Mouse (Mus musculus) embryo, embryonic 11 days (tissue): ENCODE measurements around the gene Dusp10.

ENCODE experiments used
- DNase-seq: peaks from one replicate; pipeline ENCODE4 v3.0.0-alpha.2; 2015

The Dusp10 gene

DNA sequence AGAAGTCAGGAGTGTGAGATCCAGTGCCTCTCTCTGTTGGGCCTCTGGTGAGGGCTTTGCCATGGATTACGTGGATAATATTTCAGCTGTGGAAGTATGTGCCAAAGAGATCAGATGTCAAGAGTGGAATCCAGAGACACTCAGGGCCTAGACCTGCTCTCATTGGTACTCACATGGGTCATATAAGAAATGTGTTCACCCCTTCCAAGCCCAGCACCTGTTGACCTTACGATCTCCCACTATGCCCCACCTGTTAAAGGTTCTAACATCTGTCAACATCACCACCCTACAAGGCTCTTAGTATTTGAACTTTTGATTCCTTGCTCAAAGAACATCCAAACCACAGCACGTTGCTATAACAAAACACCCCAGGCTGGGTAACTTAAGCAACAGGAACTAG lies 46.7 kb downstream of the Dusp10 start:
- DNase-seq: no peak

DNA sequence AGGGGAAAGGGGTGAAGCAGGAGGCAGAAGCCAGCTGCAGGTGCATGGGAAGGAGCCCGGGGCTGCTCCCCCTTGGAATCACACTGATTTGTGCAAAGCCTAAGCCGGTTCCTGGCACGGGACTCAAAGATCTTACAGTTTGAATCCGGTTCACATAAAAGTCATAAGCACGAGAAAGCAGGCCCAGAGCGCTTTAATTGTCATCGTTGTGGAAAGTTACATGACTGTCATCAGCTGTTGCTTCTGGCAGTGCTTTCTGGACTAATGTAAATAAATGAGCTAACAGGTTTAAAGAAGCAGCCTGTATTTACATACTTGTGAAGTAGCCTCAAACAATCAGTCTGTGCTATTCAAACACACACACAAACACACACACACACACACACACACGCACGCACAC lies 47.3 kb downstream of the Dusp10 start:
- DNase-seq: no peak

DNA sequence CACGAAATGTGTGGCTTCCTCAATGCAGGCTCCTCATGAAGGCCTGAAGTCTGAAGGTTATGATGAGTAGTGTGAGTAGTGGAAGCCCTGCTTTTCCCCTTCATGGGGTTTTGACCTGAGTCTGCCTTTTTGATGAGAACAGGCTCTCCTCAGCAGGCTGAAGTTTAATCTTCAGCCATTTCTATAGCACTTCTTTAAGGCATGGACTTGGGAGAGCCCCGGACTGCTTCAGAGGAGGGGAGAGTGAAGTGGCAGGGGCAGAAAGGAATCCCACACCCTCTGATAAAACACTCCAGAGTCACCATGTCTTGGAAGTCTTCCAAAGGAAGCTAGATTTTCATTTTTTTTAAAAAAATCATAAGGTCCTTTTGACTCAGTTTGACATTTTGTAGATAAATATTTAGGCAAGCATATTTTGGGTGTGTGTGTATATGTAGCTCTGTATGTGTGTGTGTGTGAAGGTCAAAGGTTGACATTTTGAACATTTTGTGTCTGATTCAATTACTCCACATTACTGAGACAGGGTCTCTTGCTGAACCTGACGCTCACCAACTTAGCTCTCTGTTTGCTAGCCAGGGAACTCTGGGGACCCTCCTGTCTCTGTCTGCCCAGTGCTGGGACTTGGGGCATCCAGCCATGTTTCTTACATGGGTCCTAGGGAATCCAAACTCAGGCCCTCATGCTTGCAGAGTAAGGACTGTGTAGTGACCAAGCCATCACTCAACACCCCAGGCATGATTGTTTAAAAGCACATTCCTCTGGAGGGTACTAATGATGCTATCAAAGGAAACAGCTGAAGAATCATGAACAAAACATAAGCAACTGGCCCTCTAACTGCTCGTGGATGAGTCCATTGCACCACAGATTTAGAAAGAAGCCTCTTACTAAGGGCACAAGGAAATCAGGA lies 48.0 kb downstream of the Dusp10 start:
- DNase-seq: no peak

DNA sequence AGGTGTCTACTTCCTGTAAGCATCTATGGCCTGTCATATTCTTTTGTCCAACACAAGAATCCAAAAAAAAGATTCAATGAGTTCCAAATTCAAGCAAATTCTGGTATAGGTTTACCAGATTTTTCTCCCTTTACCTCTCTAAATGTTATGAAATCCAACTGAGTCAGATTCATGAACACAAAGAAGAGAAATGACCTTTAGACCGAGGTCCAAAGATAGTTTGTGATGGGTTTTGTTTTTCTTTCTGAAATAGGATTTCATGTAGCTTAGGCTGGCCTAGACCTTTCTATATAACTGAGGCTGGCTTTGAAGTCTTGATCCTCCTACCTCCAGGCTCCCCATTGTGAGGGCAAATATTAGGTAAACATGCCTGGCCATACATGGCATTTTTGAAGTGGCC lies 48.8 kb downstream of the Dusp10 start:
- no peak for DNase-seq

DNA sequence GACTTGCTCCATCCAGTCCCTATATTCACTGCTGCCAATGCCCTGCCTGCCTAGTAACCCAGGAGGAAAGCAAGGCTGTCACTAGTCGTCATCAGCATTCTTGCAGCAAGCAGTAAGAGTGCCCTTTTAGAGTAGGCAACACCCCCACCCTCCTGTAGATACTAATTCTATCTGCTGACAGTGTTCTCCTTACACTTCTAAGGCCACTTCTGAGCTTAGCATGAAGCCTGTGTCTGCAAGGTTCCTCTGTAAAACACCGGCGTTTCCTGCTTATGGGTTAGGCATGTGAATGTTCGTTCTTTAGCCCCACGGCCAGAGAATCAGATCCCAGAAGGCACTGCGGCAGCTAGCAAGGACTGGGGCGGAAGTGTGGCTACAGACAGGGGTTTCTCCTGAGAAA lies 51.2 kb downstream of the Dusp10 start:
- no peak for DNase-seq

DNA sequence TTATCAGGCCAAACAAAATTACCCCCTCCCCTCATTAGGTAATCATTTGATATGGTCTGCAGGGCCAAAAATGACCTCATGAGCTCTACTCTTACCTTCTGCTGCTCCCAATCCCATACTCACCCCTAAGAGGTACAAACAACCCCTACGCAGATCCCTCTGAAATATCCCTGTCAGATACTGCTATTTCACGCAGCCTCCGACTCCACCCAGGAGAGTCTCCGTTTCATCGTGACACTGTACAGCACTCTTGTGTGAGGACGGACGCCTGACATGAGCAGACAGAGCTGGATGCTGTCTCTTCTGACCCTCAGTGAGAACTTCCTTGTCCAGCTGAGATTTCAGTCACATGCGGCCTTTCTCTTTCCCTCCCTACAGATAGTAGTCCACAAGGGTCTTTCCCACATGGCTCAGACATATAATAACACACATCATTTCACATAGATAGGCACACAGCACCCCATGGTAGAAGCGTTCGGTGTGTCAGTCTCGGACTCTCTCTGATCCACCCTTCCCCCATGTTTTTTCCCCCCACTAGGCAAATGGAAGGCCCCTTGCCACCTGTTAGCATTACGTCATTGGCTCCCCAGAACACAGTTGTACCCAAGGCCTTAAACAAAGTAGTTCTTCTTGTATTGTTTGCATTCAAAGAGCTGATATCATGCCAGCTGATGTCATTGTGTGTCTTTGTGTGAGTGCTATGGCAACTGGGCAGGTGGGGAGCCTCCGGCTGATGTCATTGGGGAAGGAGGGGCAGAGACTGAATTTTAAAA lies 52.7 kb downstream of the Dusp10 start:
- peak; percentile 42 for DNase-seq

DNA sequence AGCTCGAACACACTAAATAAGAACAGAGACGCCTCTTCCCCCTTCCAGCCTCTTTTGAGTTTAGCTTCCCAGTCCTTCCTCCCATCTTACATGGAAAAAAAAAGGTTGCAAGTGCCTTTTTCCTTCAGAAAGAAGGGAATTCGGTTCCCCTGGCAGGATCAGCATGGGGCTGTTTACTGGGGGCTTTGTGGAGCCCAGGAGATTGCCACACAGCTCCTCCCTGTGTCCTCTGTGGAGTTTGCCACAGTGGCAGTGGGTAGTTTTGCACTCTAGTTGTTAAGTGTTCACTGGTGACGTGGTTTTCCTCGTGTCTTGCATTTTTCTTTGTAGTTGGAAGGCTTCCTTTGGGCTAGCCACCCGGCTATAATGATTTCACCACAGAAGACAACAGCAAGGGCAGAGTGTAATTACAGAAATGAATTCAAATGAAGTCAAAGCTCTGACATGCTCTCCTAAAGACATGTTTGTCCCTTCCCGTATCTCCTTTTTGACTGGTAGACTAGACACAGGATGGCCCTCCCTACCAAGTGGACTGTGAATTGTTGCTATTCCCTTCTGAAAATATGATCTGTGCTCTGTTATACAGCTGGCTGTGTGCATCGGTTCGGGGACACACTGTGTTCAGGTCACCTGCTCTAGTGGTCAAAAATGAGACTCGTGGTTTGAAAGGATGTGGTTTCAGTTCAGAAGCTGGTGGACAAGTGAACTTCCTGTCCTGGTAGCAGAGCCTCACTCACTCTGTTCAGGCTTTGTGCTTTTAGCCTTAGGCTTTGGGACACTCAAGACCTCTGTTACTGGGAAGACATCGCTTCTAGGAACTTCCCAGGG lies 53.6 kb downstream of the Dusp10 start:
- DNase-seq: no peak

DNA sequence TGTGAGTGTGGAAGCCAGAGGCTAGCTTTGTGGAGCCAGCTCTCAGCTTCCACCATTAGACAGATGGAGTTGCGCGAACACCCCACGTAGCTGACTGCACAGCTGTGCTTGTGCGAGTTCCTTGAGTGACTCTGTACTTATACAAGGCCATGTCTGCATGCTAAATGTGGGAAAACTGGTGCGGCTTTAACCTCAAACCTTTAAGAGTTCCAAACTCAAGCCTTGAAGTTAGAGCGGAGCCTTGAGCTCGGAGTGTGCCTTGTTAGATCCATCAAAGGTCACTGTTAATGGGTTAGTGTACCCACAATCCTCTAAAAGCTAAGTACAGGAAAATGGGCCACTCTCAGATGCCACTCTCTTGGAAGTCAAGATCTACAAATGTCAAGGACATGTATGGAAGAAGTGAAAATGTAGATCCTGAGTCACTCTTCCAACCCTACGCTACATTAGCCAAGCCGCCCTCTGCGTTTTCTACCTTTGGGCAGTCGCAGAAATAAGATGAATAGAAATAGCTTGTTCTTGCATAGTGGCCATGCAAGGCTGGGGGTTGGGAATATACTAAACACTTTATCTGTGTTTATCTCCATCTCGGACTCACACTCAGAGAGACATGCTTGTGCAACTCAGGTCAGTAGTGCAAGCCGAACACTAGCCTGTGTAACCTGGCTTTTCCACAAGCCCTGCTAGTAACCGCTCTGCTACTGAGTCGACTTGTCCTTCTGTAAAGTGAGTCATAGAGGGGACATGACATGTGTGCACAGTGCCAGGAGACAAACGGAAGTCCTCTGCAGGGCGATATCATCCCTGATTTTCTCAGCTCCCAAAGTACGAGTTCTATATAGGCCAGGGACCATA lies 54.8 kb downstream of the Dusp10 start:
- no peak for DNase-seq

DNA sequence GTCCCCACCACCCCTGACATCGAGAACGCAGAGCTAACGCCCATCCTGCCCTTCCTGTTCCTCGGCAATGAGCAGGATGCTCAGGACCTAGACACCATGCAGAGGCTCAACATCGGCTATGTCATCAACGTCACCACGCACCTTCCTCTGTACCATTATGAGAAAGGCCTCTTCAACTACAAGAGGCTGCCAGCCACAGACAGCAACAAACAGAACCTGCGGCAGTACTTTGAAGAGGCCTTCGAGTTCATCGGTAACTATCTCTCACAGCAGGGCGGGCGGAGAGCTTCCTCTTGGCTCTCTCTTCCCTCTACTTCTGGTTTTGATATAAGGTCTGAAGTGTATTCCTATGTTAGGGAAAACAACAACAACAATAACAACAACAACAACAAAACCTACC lies 55.9 kb downstream of the Dusp10 start:
- DNase-seq: no peak

DNA sequence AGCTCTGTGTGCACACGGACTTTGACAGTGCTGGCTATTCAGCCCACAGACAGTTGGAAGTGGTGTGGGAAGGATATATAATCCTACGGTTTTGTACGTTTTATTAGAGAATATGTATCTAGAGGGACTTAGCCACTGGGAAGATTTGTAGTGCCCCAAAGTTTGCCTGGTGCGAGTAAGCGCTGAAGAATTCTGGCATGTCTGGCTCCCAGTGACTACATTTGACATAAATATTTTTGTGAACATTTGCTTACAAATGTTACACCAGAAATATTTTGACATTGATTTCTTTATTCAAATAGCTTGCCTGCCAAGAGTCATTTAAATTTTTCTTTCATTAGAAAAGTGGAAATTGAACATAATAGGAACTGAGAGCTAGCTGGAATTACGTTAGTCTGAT lies 63.0 kb downstream of the Dusp10 start:
- no peak for DNase-seq

DNA sequence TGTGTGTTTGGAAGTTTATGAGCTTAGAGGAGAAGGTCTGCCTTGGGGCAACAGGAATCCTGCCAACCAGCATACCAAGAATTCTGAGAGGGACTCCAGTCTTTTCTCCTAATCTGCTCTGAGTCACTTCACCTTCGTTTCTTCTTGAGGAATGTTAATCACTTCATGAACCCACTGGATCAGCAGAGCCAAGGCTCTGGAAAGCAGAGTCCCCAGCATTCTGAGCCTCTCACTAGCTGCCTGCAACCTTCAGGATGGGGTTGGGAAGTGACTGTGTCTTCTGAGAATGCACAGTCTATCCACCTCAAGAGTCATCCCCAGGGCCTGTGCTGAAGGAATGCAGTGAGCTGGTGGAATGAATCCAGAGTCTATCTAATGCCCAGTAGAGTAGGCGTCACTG lies 63.7 kb downstream of the Dusp10 start:
- DNase-seq: no peak

DNA sequence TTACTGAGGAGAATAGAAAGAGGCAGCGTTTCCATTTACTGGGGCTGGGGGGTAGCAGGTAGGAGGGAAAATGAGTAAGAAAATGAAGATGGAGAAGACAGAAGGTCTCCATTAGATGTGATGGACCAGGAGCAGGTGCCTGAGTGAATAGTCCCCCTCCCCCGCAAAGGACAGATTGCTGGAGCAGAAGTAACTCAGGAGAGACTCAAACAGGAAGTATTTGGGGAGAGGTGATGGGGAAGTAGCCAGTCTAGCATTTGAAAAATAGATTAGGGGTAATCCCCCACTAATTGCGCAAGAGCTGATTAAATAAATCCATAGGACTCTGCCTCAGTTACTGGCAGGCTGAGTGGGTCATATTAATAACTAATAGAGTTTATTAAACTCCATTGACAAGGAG lies 66.2 kb downstream of the Dusp10 start:
- no peak for DNase-seq

DNA sequence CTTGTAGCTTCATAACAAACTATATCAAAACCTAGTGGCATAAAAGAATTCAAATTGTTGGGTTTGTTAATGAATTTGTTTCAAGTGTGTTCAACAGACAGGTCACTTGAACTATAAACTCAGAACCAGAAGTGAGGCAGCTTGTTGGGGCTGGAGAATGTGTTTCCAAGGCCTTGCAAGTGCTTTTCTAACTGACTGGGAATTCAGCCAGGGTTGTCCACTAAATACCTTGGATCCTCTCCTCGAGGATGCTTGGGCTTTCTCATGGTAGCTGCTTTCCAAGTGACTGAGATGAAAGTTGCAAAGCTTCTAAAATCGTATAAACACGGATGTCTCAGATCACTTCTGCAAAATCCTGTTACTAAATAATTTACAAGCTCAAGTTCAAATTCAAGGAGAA lies 69.6 kb downstream of the Dusp10 start:
- DNase-seq: no peak

DNA sequence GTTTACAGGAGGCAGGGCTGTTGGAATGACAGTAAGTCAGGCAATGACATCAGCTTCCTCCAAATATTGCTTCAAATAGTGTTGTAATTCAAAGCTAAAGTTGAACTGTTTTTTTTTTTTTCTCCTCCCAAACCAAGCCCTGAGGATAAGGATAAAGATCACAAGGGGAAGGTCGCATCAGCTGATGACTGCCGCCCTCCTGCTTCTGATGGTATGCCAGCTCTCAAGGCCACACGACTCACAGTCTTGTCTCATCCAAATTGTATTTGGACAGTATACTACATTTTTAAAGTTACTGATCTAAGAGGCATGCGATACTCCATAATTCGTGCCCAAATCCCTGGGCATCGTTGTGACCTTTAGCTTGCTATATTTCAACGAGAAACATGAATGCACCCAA lies 70.1 kb downstream of the Dusp10 start:
- DNase-seq: no peak

DNA sequence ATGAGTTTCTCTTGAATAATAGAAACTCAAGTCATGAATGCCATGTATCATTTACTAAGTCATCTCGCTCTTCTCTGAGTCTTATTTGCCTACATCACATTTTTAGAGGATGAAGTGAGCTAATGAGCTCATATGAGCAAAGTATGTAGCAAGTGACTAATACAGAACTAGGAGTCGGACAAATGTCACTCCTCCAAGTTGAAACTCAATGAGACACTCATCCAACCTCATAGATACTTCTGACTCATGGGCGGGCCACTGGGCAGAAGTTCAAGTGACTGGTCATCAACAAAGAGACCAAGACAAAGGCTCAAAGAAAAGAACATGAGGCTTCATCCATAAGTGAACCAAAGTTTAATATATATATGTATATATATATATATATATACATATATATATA lies 71.9 kb downstream of the Dusp10 start:
- no peak for DNase-seq

DNA sequence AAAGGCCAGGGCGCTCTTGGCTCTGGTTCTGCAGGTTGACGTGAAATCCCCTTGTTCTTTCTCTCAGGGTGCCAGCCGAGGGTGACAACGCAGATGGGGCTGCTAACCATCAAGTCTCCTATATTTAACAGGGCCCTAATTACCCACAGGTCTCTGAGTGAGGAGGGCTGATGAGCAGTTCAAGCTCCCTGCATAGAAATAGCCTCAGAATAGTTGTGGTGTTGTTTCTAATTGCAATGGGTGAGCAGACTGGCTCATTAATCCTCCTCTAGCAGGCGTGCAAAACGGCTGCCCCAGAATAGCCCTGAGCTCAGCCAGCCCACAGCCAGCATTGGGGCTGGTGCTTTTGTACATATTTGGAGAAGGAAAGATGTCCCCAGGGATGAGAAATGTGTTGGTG lies 77.4 kb downstream of the Dusp10 start:
- no peak for DNase-seq

DNA sequence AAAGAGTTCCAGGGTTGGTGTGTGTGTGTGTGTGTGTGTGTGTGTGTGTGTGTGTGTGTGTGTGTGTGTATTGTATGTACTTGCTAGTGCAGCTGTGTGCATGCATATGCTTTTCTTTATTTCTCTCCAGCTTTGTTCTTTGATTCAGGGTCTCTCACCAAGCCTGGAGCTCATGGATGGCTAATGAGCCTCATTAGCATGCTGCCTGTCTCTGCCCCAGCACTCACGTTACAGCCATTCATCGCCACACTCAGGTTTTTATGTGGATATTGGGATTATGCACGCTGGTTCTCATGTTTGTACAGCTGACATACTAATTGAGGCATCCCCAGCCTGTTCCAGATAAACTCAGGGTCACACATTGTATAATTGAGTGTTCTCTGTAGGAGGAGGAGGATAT lies 81.8 kb downstream of the Dusp10 start:
- peak; percentile 10 for DNase-seq

DNA sequence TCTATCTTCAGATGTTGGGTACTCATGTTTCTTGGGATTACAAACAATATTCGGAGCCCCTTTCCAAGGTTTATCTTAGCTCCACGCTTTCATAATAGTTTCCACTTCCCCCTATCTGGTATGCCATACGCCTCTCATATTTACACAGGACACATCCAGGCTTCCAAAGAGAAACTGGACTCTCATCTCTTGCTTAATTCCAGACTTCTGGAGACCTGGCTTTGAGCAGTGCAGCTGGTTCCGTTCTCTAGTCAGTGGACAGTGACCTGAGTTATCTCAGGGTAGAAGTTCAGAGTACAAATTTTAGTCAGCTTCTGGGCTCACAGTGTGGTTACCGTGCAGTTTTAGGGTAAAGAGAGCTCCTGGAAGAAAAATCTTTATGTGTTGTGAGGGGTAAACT lies 87.3 kb downstream of the Dusp10 start:
- no peak for DNase-seq

DNA sequence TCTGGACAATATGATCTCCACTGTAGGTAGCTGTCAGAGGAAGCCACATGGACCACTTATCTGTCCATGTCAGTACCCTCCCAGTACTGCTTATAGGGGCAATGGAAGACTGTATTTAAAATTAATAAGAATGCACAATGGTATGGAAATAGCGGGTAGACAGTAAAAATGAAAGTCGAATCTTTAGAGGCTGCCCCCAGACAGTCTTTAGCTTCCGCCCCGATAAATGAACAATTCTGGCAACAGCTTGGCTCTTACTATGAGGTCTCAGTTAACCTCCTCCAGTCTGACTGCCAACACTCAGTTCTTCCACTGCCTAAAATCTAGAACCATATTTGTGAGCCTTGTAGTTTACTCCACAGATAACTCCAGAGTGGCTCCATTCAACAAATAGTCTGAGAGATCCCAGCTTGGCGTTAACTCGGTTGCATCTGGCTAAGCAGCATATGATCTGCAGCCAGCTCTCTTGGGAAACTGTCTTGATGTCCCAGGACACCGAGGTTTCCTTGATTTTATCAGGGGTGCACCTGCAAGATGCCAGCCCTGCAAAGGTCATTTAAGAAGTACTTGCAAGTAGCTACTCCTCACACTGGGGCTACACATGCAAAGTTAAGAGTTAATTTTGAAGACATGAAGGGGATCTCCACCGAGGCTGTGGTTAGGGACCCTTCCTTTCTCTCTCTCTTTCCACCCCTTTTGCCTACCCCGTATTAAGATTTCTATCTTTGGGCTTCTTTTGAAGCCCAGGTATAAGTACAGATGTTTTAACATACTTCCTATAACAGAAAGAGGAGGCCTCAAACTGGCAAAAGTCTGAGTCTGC lies 88.0 kb downstream of the Dusp10 start:
- DNase-seq: no peak

DNA sequence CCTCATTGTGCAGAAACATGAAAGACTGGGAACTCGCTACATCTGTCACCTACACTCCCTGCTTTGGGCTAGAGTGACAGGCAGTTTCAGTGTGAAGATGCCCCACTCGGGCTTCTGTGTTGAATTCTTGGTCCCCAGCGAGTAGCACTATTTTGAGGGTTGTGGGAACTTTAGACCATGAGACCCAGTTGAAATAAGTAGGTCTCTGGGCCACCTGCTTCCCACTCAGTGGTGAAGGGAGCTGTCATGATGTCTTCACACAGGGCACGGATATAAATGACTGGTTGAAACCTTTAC lies 88.6 kb downstream of the Dusp10 start:
- no peak for DNase-seq

DNA sequence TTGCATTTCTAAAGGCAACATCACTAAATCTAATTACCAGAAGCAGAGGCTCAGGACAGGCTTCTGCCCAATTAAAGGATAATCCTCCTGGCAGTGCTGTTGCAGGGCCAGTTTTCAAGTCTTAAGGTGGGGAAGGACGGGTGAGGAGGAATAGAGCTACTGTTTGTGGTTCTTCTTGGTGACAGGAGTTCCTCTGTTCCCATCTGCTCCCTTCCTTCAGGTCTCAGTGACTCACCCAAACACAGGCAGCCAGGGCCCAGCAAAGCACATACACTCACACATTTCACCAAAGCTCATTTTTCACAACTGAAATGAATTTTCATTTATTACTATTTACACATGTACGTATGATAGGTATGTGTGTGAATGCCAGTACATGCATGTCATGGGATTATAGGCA lies 93.7 kb downstream of the Dusp10 start:
- DNase-seq: no peak

DNA sequence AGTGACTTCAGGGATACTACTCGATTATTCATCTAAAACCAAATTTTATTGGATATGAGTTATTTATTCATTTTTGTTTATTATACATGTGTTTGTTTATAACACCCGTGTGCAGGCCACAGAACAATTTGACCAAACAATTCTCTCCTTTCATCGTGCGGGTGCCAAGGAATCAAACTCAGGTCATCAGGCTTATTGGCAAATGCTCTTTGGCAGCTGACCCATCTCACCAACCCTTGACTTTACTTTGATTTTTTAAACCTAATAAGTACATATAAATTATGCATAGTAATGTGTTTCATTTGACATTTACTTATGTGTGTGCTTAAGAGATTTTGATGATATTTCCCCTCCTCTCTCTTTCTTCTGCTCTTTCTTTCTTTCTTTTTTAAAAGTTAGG lies 94.3 kb downstream of the Dusp10 start:
- no peak for DNase-seq
